In genomic region chr5:96161578-96162398, GRCm38 (mm10) we compare ENCODE assay signal across 8 mouse cellular contexts. TPM values are rescaled to one million over a fixed set of nuclear protein-coding genes. Genes with fewer than 3 reads are reported as not detected.
DNase-seq lines count a peak whose midpoint lies in the region; ATAC-seq and TF ChIP-seq lines count a peak whose summit lies in the region.

No protein-coding gene starts in this region.

- H3K27me3 ChIP-seq in forebrain, postnatal 0 days (ENCODE audit: insufficient read depth, low read length), result no peaks in the 10 kb centered on the region

- peak; percentile 66 for ATAC-seq in forebrain, postnatal 0 days
- ATAC-seq in neutrophil, adult 5-6 weeks (ENCODE audit: extremely low read depth, insufficient number of reproducible peaks, low FRiP score, poor library complexity, severe bottlenecking), result peak; percentile 30

- H3K9ac ChIP-seq in forebrain, postnatal 0 days, result peak overlapping the region; percentile 97

- H3K9me3 ChIP-seq in forebrain, postnatal 0 days (ENCODE audit: low read length), result no peaks in the 10 kb centered on the region

- H3K36me3 ChIP-seq in forebrain, postnatal 0 days (ENCODE audit: insufficient read depth), result no peaks in the 10 kb centered on the region

- H3K4me2 ChIP-seq in forebrain, postnatal 0 days (ENCODE audit: low read depth), result peak overlapping the region; percentile 72

- H3K27ac ChIP-seq in forebrain, postnatal 0 days (ENCODE audit: low read depth, low read length), result peak overlapping the region; percentile 99

- TF ChIP-seq CTCF in forebrain, postnatal 0 days (IDR thresholded peaks at IDR 0.05; ENCODE audit: low read depth), result no peak
- TF ChIP-seq CTCF in lung, adult 2 months (IDR thresholded peaks at IDR 0.05; ENCODE audit: insufficient read depth, low read length), result no peak

- WGBS in forebrain, postnatal 0 days, result 3% methylated on average over 97 of the region's 114 CpGs
- WGBS in lung, adult 2 months, result under 1% methylated on average over 113 of the region's 114 CpGs

- TF ChIP-seq POLR2A in lung, adult 2 months (IDR thresholded peaks at IDR 0.05; ENCODE audit: borderline replicate concordance, extremely low read depth, low read depth, low read length), result no peak

- peaks cover 4% of the 10 kb centered on the region for H3K4me1 ChIP-seq in forebrain, postnatal 0 days (ENCODE audit: insufficient read depth)
- peaks cover 11% of the 10 kb centered on the region for H3K4me1 ChIP-seq in lung, adult 2 months (ENCODE audit: control insufficient read depth, insufficient read depth, low read length)

- peak; percentile 50 for DNase-seq in ES-CJ7 (ENCODE audit: low read depth, low spot score)
- DNase-seq in cerebellum, adult 11-12 months, result peak; percentile 75
- DNase-seq in forebrain, postnatal 0 days, result peak; percentile 68
- DNase-seq in heart, postnatal 4 days, result peak; percentile 65
- peak; percentile 55 to 60 for DNase-seq in layer of hippocampus, adult 8-10 months (ENCODE audit: low spot score in 2 of 2)
- DNase-seq in lung, adult 2 months, result peak; percentile 67
- peak; percentile 76 for DNase-seq in testis, postnatal 14 days (ENCODE audit: low spot score)

- peak overlapping the region; percentile 93 for H3K4me3 ChIP-seq in forebrain, postnatal 0 days (ENCODE audit: low read depth, low read length)
- H3K4me3 ChIP-seq in lung, adult 2 months (replicated peaks; ENCODE audit: extremely low read depth, low read depth, low read length), result peak overlapping the region; percentile 94

RNA-seq across cellular contexts. Expression of gene Cnot6l, which starts 2.2 kb away (rescaled TPM):
- 22.6 and 24.0 TPM in 2 replicates for total RNA-seq in forebrain, postnatal 0 days (2014; rRNA removed)
- 8.3 and 16.2 TPM in 2 replicates for polyA plus RNA-seq in forebrain, postnatal 0 days (2015; fragmentation: Nextera tagmentation; extraction: Ambion mirVana)
- 10 to 100 TPM; 83.2 to 94.3 TPM for total RNA-seq in heart, postnatal 4 days (2021)
- 10 to 100 TPM; 66.6 to 87.0 (median 76.1) TPM for total RNA-seq in layer of hippocampus, adult 8-10 months (2022)
- 5.2 and 8.2 TPM in 2 replicates for polyA plus RNA-seq in lung, adult 2 months (2012; rRNA removed)
- total RNA-seq in neutrophil, adult 5-6 weeks (2017), result 108 and 135 TPM in 2 replicates

RNA-seq across cellular contexts. Expression of gene Mrpl1, which starts 47.5 kb away (rescaled TPM):
- total RNA-seq in forebrain, postnatal 0 days (2014; rRNA removed), result 14.8 and 21.8 TPM in 2 replicates
- 10.9 and 11.8 TPM in 2 replicates for polyA plus RNA-seq in forebrain, postnatal 0 days (2015; fragmentation: Nextera tagmentation; extraction: Ambion mirVana)
- 10 to 100 TPM; 25.8 to 26.2 TPM for total RNA-seq in heart, postnatal 4 days (2021)
- 10 to 100 TPM; 15.4 to 20.7 (median 17.2) TPM for total RNA-seq in layer of hippocampus, adult 8-10 months (2022)
- polyA plus RNA-seq in lung, adult 2 months (2012; rRNA removed), result 1.4 and 2.0 TPM in 2 replicates
- total RNA-seq in neutrophil, adult 5-6 weeks (2017), result 29.1 and 30.8 TPM in 2 replicates

Comparison
In these comparisons a context has a peak if more than half of its experiments do, and no peak if none do; other contexts are left out.
1. Peak in every context shown above with its lines: DNase-seq, ATAC-seq, H3K4me3 ChIP-seq and H3K27ac ChIP-seq.